In genomic region chr5:115158040-115158983, GRCm38 (mm10) we compare ENCODE assay signal across 8 mouse cellular contexts. TPM values are rescaled to one million over a fixed set of nuclear protein-coding genes. Genes with fewer than 3 reads are reported as not detected.
A peak's percentile ranks its signal among the peaks of the same experiment; 100 is the strongest.
DNase-seq lines count a peak whose midpoint lies in the region; ATAC-seq and TF ChIP-seq lines count a peak whose summit lies in the region.

Mlec (minus strand) TSS chr5:115158179.

- H3K9me3 ChIP-seq in forebrain, embryonic 15.5 days, result no peaks in the 10 kb centered on the region

- DNase-seq in ES-CJ7 (ENCODE audit: low read depth, low spot score), result peak; percentile 98
- DNase-seq in cerebellum, adult 11 months, result peak; percentile 99
- DNase-seq in heart, postnatal 25 days (ENCODE audit: low spot score), result peak; percentile 98
- peak; percentile 99 to 100 for DNase-seq in layer of hippocampus, adult 18-20 months (ENCODE audit: low spot score in 2 of 2)
- DNase-seq in lung, adult 2 months, result peak; percentile 99
- peak; percentile 99 for DNase-seq in thymus, adult 18-20 months

- H3K36me3 ChIP-seq in forebrain, embryonic 15.5 days, result no peaks in the 10 kb centered on the region

- H3K27me3 ChIP-seq in forebrain, embryonic 15.5 days, result no peaks in the 10 kb centered on the region

- peak within 1 kb of the TSS; percentile 93 for H3K9ac ChIP-seq in forebrain, embryonic 15.5 days (replicated peaks)

- peaks cover 44% of the 10 kb centered on the region for H3K4me1 ChIP-seq in forebrain, embryonic 15.5 days
- H3K4me1 ChIP-seq in lung, adult 2 months (ENCODE audit: control insufficient read depth, insufficient read depth, low read length), result peaks cover 20% of the 10 kb centered on the region

- peak within 1 kb of the TSS; percentile 83 for H3K4me3 ChIP-seq in forebrain, embryonic 15.5 days
- peak within 1 kb of the TSS; percentile 90 for H3K4me3 ChIP-seq in lung, adult 2 months (replicated peaks; ENCODE audit: extremely low read depth, low read depth, low read length)

- intact Hi-C loops in heart, postnatal 25 days (cut with DNase I), result no loop called here

- no peak for TF ChIP-seq CTCF in lung, adult 2 months (IDR thresholded peaks at IDR 0.05; ENCODE audit: insufficient read depth, low read length)

- peak within 1 kb of the TSS; percentile 97 for H3K27ac ChIP-seq in forebrain, embryonic 15.5 days (replicated peaks)

- WGBS in forebrain, embryonic 15.5 days, result 0% methylated on average over 74 of the region's 78 CpGs
- WGBS in lung, adult 2 months, result under 1% methylated on average over 74 of the region's 78 CpGs

- TF ChIP-seq POLR2A in lung, adult 2 months (IDR thresholded peaks at IDR 0.05; ENCODE audit: borderline replicate concordance, extremely low read depth, low read depth, low read length), result peak; percentile 89

- ATAC-seq in forebrain, embryonic 15.5 days (replicated peaks), result peak; percentile 98
- peak; percentile 91 for ATAC-seq in neutrophil, adult 5-6 weeks (ENCODE audit: extremely low read depth, insufficient number of reproducible peaks, low FRiP score, poor library complexity, severe bottlenecking)

- peak within 1 kb of the TSS; percentile 93 for H3K4me2 ChIP-seq in forebrain, embryonic 15.5 days (replicated peaks)

RNA-seq across cellular contexts. Expression of gene Mlec, which starts in this region (rescaled TPM):
- 22.7 and 27.7 TPM in 2 replicates for polyA plus RNA-seq in forebrain, embryonic 15.5 days (2015; fragmentation: Nextera tagmentation; extraction: Ambion mirVana)
- 10 to 100 TPM; 74.6 to 75.8 TPM for total RNA-seq in heart, postnatal 25 days (2021)
- total RNA-seq in layer of hippocampus, adult 18-20 months (2021), result 10 to 100 TPM; 92.5 to 95.1 TPM
- 44.1 and 53.8 TPM in 2 replicates for polyA plus RNA-seq in lung, adult 2 months (2012; rRNA removed)
- 69.5 and 71.7 TPM in 2 replicates for total RNA-seq in neutrophil, adult 5-6 weeks (2017)

Comparison
In these comparisons a context has a peak if more than half of its experiments do, and no peak if none do; other contexts are left out.
1. Peak in every context shown above with its lines: DNase-seq, ATAC-seq, H3K4me3 ChIP-seq and H3K27ac ChIP-seq.